Mouse (Mus musculus) testis, adult 2 months (tissue): Measurements from ENCODE around the gene Thbd. TPM values are rescaled to one million over a fixed set of nuclear protein-coding genes. Genes with fewer than 3 reads are reported as not detected.

Source experiments
- H3K27ac ChIP-seq: fragments of 200-500 bp; 2 replicates; pipeline ENCODE4 v1.5.1; 2012; ENCODE audit warnings: low read depth, low read length; ENCODE audit not compliant: control insufficient read depth, insufficient read depth
- H3K27me3 ChIP-seq: fragments of 200-500 bp; 2 replicates; pipeline ENCODE4 v1.6.1; 2012; ENCODE audit warnings: mild to moderate bottlenecking, low read length, moderate library complexity; ENCODE audit not compliant: control insufficient read depth, insufficient read depth
- H3K36me3 ChIP-seq: fragments of 200-500 bp; 2 replicates; pipeline ENCODE4 v1.6.1; 2012; ENCODE audit warnings: mild to moderate bottlenecking, low read length; ENCODE audit not compliant: control insufficient read depth, insufficient read depth
- H3K4me1 ChIP-seq: fragments of 200-500 bp; 2 replicates; pipeline ENCODE4 v1.6.1; 2012; ENCODE audit warnings: low read length; ENCODE audit not compliant: control insufficient read depth, insufficient read depth
- H3K4me3 ChIP-seq: fragments of 200-500 bp; 2 replicates; pipeline ENCODE4 v1.5.1; 2012; ENCODE audit warnings: low read depth, mild to moderate bottlenecking, low read length, moderate library complexity, mixed read lengths; ENCODE audit not compliant: control insufficient read depth
- CTCF ChIP-seq: fragments of 200-500 bp; IDR thresholded peaks from 2 replicates; pipeline ENCODE4 v1.5.1; 2012; ENCODE audit warnings: low read depth, mild to moderate bottlenecking, inconsistent platforms, low read length, moderate library complexity; ENCODE audit not compliant: control insufficient read depth, insufficient read depth, insufficient replicate concordance
- POLR2A ChIP-seq: fragments of 200-500 bp; IDR thresholded peaks from 2 replicates; pipeline ENCODE4 v1.6.1; 2012; ENCODE audit warnings: low read depth, mild to moderate bottlenecking, inconsistent platforms, low read length, moderate library complexity; ENCODE audit not compliant: control insufficient read depth
- polyA plus RNA-seq: library from polyadenylated mRNA; depleted of rRNA; stranded (reverse); fragments of >200 nt; gene quantifications from 2 replicates; pipeline ENCODE4 v1.2.3, GENCODE M21; 2012

Gene Thbd
- polyA plus RNA-seq, 1 experiment = 3.0 TPM

DNA sequence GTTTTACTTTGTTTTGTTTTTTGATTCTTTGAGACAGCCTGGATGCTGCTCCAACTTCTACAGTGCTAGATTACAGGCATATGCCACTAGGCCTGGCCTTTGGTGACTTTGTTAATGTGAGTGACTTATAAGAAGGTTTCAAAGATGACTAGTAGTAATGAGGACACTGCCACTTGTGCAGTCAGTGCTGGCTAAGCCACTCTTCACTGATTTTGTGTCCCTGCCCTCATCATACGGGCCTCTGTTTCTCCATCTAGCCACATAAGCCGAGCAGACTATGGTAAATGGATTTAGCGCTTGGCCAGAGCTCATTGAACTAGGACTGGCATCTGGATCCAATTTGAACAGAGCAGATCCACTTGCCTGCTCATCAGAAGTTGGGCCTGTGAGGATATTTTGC lies 21.5 kb downstream of the Thbd start:
- Histone ChIP-seq H3K27me3 (no peaks in the 10 kb centered on the region), H3K4me1 (no peaks in the 10 kb centered on the region), H3K4me3 (no peak overlapping the region), H3K36me3 (no peaks in the 10 kb centered on the region), H3K27ac (no peak overlapping the region)
- TF ChIP-seq POLR2A (no peak), CTCF (no peak)

DNA sequence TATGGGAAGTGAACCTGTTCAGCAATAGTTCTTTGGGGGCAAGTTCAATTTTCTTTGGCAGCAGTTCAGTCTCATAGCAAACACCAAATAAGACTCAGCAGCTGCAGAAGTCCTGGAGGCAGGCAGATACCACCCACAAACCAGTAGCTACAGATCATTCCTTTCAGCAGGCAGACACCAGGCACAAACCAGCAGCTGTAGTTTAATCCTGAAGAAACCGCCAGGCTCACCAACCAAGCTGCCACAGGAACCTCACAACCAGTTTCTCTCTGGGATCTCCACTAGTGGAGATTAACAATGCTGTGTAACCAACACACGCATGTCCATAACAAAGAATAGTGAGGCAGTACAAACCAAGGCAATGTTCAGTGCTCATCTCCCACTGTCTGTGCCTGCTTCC lies 26.9 kb downstream of the Thbd start:
- Histone ChIP-seq H3K27ac (no peak overlapping the region), H3K27me3 (no peaks in the 10 kb centered on the region), H3K36me3 (no peaks in the 10 kb centered on the region), H3K4me3 (no peak overlapping the region), H3K4me1 (no peaks in the 10 kb centered on the region)
- TF ChIP-seq CTCF = no peak
- TF ChIP-seq POLR2A = no peak

DNA sequence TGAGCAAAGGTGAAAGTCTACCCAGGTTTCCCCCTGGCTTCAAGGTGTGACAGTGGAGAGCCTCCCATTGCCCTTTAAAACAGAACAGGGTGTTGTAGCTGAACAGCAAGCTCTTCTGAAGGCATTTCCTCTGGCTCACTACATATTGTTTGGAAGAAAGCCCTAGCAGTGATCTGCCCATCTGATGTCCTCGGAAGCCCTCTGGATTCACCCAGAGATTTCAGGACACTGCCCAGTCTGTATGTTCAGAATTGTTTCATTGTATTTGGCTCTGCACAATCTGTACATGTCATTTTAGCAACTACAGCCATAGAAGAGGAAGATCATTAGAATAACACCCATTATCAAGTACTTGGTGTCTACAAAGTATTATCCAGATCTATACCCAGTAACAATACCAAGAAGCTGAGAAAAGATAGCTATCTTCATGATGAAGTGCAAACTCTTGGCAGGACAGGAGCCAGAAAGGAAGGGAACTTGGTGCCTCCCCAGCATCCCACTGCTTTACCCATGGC lies 28.0 kb downstream of the Thbd start:
- Histone ChIP-seq H3K27me3 (no peaks in the 10 kb centered on the region), H3K27ac (no peak overlapping the region), H3K36me3 (no peaks in the 10 kb centered on the region), H3K4me1 (peaks cover 6% of the 10 kb centered on the region), H3K4me3 (no peak overlapping the region)
- TF ChIP-seq POLR2A = no peak
- TF ChIP-seq CTCF = no peak

DNA sequence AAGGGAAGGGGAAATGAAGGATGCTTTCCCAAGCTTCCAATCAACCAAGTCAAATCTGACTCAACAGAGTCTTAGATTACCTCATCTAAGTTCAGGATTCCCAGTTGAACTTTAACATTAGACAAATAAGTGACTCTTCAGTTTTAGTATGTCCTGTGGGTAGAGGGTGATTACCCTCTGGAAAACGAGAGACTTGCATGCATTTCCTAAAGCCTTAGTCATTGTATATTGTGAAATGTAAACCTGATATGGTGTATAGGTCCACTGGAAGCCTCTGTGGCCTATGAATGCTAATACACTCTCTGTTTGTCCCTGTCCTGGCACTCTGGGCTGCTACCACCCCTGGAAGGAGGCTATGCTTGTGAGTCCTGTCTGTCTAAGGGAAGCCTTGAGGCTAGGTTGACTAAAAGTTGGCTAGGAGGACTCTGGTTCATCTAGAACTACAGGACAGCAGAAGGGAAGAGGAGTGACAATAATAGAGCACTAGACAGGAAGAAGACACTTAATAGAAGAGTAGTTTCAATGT lies 29.1 kb downstream of the Thbd start:
- Histone ChIP-seq H3K4me1 (peaks cover 6% of the 10 kb centered on the region), H3K27me3 (no peaks in the 10 kb centered on the region), H3K36me3 (no peaks in the 10 kb centered on the region), H3K27ac (no peak overlapping the region), H3K4me3 (no peak overlapping the region)
- TF ChIP-seq CTCF (no peak), POLR2A (no peak)

DNA sequence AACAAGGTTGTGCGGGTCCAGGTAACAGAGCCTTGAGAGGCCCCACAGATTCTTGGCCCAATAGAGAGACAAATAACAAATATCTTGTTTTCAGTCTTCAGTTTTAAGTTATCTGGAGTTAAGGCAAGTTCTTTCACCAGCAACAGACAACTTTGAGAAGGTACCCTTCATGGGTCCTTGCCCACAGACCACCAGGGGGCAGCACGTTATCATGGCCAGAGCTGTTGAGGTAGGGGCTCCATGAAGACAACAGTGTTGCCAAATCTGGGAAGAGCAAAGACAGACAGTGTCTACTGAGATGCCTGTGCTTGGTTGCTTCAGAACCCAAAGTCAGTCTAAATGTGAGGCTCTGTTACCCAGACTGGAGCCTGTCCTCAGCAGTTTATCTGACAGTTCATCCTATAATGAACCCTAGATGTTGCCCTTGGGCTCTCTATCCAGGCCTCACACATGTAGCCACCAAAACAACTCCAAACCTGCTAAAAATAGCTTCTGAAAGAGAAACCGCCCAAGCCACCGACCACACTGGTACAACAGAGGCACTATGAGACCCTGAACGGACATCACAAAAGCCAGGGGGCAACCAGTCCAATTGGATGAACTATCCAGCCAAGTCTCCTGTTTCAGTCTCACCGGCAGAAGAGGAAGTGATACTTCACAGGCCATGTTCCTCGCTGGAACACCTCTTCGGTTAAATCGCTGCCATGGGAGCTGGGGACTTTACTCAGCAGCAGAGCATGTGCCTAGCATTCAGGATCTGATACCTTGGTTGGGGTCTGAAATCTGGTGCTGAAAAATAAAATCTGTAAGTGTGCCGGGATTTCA lies 32.5 kb downstream of the Thbd start:
- Histone ChIP-seq H3K27me3 (no peaks in the 10 kb centered on the region), H3K4me1 (peaks cover 6% of the 10 kb centered on the region), H3K27ac (no peak overlapping the region), H3K36me3 (no peaks in the 10 kb centered on the region), H3K4me3 (no peak overlapping the region)
- TF ChIP-seq POLR2A = no peak
- peak; percentile 62; the same call in 1 of the 2 replicates for TF ChIP-seq CTCF

DNA sequence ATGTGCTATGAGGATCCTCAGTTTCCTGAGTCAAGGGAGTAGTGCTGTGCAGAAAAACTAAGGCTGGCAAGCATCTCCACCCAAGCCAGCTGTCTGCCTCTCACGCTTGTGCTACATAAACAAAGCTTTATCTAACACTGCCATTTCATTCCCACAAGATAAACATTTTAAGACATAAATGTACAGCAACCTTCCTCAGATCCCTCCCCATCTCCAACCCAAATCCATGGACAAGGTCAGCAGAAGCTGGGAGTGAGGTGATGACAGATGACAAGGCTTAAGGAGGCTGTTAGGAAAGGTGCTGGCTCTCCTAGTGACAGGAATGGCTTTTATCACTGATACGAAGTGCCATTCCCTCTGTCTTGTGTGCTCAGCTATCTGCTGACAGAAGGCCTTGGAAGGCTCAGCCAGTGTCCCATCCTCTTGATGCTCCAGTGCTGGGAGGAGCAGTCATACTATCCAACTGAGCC lies 34.4 kb downstream of the Thbd start:
- Histone ChIP-seq H3K27me3 (no peaks in the 10 kb centered on the region), H3K4me3 (no peak overlapping the region), H3K27ac (no peak overlapping the region), H3K4me1 (peaks cover 6% of the 10 kb centered on the region), H3K36me3 (no peaks in the 10 kb centered on the region)
- TF ChIP-seq CTCF = no peak
- no peak for TF ChIP-seq POLR2A

DNA sequence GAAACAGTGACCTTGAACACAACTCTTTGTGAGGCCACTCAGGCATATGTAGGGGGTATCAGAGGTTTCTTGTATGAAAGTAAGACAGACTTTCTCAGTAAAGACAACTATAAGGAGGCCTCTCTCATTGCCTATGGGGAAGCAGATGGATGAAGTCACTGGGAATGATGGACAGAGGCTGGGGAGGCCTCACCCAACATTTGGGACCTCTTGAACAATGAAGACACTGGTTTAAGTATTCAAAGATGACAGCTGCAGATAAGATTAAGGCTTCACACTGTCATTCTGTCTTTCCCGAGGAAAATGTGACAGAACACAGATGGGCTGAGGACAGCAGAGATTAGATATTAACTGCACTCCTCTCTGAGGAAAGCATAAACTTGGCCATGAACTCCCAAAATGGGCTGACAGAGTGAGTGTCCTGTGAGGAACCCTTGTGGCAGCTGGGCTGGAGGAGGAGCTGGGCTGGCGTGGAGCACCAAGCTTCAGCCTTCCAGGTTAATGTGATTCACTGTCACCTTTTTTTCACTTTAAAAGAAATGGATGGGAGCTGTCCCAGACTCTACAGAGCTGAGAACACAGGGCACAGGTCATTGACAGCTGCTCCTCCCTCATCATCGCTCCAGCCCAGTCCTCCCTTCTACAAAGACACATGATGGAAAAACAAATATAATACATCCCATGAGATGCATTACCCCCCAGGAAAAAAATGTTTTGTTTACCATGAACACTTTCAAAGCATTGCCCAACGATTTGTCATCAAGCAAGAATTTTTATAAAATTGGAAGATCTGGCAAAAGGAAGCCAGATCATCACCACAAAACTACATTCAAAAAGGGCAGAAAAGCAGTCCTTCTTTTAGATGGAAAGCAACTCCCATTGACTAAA lies 36.0 kb downstream of the Thbd start:
- Histone ChIP-seq H3K36me3 (no peaks in the 10 kb centered on the region), H3K4me3 (no peak overlapping the region), H3K4me1 (peaks cover 6% of the 10 kb centered on the region), H3K27ac (no peak overlapping the region), H3K27me3 (no peaks in the 10 kb centered on the region)
- TF ChIP-seq POLR2A (no peak), CTCF (no peak)
